Mouse (Mus musculus) testis, adult 2 months (tissue): ENCODE data around the gene Vmn1r82. TPM values are rescaled to one million over a fixed set of nuclear protein-coding genes. Genes with fewer than 3 reads are reported as not detected.

ENCODE experiments used
- H3K27ac ChIP-seq: fragments of 200-500 bp; 2 replicates; pipeline ENCODE4 v1.5.1; 2012; ENCODE audit warnings: low read depth, low read length; ENCODE audit not compliant: control insufficient read depth, insufficient read depth
- H3K27me3 ChIP-seq: fragments of 200-500 bp; 2 replicates; pipeline ENCODE4 v1.6.1; 2012; ENCODE audit warnings: mild to moderate bottlenecking, low read length, moderate library complexity; ENCODE audit not compliant: control insufficient read depth, insufficient read depth
- H3K36me3 ChIP-seq: fragments of 200-500 bp; 2 replicates; pipeline ENCODE4 v1.6.1; 2012; ENCODE audit warnings: mild to moderate bottlenecking, low read length; ENCODE audit not compliant: control insufficient read depth, insufficient read depth
- H3K4me1 ChIP-seq: fragments of 200-500 bp; 2 replicates; pipeline ENCODE4 v1.6.1; 2012; ENCODE audit warnings: low read length; ENCODE audit not compliant: control insufficient read depth, insufficient read depth
- H3K4me3 ChIP-seq: fragments of 200-500 bp; 2 replicates; pipeline ENCODE4 v1.5.1; 2012; ENCODE audit warnings: low read depth, mild to moderate bottlenecking, low read length, moderate library complexity, mixed read lengths; ENCODE audit not compliant: control insufficient read depth
- CTCF ChIP-seq: fragments of 200-500 bp; IDR thresholded peaks from 2 replicates; pipeline ENCODE4 v1.5.1; 2012; ENCODE audit warnings: low read depth, mild to moderate bottlenecking, inconsistent platforms, low read length, moderate library complexity; ENCODE audit not compliant: control insufficient read depth, insufficient read depth, insufficient replicate concordance
- POLR2A ChIP-seq: fragments of 200-500 bp; IDR thresholded peaks from 2 replicates; pipeline ENCODE4 v1.6.1; 2012; ENCODE audit warnings: low read depth, mild to moderate bottlenecking, inconsistent platforms, low read length, moderate library complexity; ENCODE audit not compliant: control insufficient read depth
- polyA plus RNA-seq: library from polyadenylated mRNA; depleted of rRNA; stranded (reverse); fragments of >200 nt; gene quantifications from 2 replicates; pipeline ENCODE4 v1.2.3, GENCODE M21; 2012; rRNA removed

Gene Vmn1r82
- polyA plus RNA-seq: not detected in 2 replicates

- Histone ChIP-seq H3K27me3 (no peaks in the 10 kb centered on the region), H3K4me3 (no peak within 1 kb of the TSS), H3K36me3 (no peaks in the 10 kb centered on the region), H3K27ac (no peak within 1 kb of the TSS), H3K4me1 (no peaks in the 10 kb centered on the region)
- TF ChIP-seq CTCF (no peak), POLR2A (no peak)
These were observed at the start of gene Vmn1r82 for GRCm38 (mm10) chr7:12300130-12300529. TSS of gene Vmn1r82 (plus strand) at chr7:12300430.

- Histone ChIP-seq H3K27me3 (no peaks in the 10 kb centered on the region), H3K4me1 (no peaks in the 10 kb centered on the region), H3K4me3 (no peak within 1 kb of the TSS), H3K27ac (no peak within 1 kb of the TSS), H3K36me3 (no peaks in the 10 kb centered on the region)
- TF ChIP-seq CTCF (no peak), POLR2A (no peak)
These were observed 32.1 kb upstream of the Vmn1r82 start, which contains the start of gene Vmn1r81 for GRCm38 (mm10) chr7:12268169-12268568. TSS of gene Vmn1r81 (minus strand) at chr7:12268269.

GRCm38 (mm10) chr7:12329381-12329780, 29.2 kb downstream of the Vmn1r82 start, which contains the start of gene Vmn1r83:
TSS of gene Vmn1r83 (minus strand) at chr7:12329481.
- no peak within 1 kb of the TSS for H3K4me3 ChIP-seq
- TF ChIP-seq POLR2A (no peak), CTCF (no peak)
- no peak within 1 kb of the TSS for H3K27ac ChIP-seq
- H3K4me1 ChIP-seq: no peaks in the 10 kb centered on the region
- H3K27me3 ChIP-seq: no peaks in the 10 kb centered on the region
- no peaks in the 10 kb centered on the region for H3K36me3 ChIP-seq

Other genes starting within 250 kb of the Vmn1r82 start
- not detected in 2 replicates for gene Vmn1r78, start 150.2 kb upstream of the Vmn1r82 start, polyA plus RNA-seq
- gene Vmn1r79, start 129.2 kb upstream of the Vmn1r82 start, polyA plus RNA-seq: not detected in 2 replicates
- gene Vmn1r80, start 111.1 kb upstream of the Vmn1r82 start, polyA plus RNA-seq: not detected in 2 replicates
- not detected in 2 replicates for gene Vmn1r81, start 32.2 kb upstream of the Vmn1r82 start, polyA plus RNA-seq
- not detected in 2 replicates for gene Vmn1r83, start 29.1 kb downstream of the Vmn1r82 start, polyA plus RNA-seq
- gene Vmn1r84, start 68.8 kb downstream of the Vmn1r82 start, polyA plus RNA-seq: not detected in 2 replicates
- gene Zfp551, start 122.3 kb downstream of the Vmn1r82 start, polyA plus RNA-seq: 0.33 and 0.35 TPM in 2 replicates
- 0.94 and 1.4 TPM in 2 replicates for gene Zfp606, start 177.9 kb downstream of the Vmn1r82 start, polyA plus RNA-seq
- 11.1 and 16.4 TPM in 2 replicates for gene 2900092C05Rik, start 212.1 kb downstream of the Vmn1r82 start, polyA plus RNA-seq